Mouse (Mus musculus) heart, adult 2 months (tissue): ENCODE measurements around the gene Olfr56. TPM values are rescaled to one million over a fixed set of nuclear protein-coding genes. Genes with fewer than 3 reads are reported as not detected.
"Not testable (repeated sequence)": the region's sequence is repeated elsewhere in the genome, so short reads cannot be mapped to it uniquely, and the experiment has no call there.

Experiments used
- DNase-seq, 2 experiments: peaks; one replicate each; pipeline ENCODE4 v3.0.0; 2021
- H3K27ac ChIP-seq: fragments of 200-600 bp; 2 replicates; pipeline ENCODE4 v1.8.1; 2022
- H3K27me3 ChIP-seq: fragments of 200-500 bp; 2 replicates; pipeline ENCODE4 v1.6.1; 2012; ENCODE audit warnings: mild to moderate bottlenecking, low read length, inconsistent platforms, mixed read lengths; ENCODE audit not compliant: control insufficient read depth, insufficient read depth
- H3K36me3 ChIP-seq: fragments of 200-500 bp; 2 replicates; pipeline ENCODE4 v1.6.1; 2012; ENCODE audit warnings: low read length, inconsistent platforms; ENCODE audit not compliant: control insufficient read depth, insufficient read depth
- H3K4me1 ChIP-seq: fragments of 200-500 bp; 2 replicates; pipeline ENCODE4 v1.6.1; 2011; ENCODE audit warnings: low read length; ENCODE audit not compliant: control insufficient read depth, insufficient read depth
- H3K4me3 ChIP-seq: fragments of 200-600 bp; 2 replicates; pipeline ENCODE4 v1.8.1; 2022
- H3K79me2 ChIP-seq: fragments of 200-500 bp; replicated peaks from 2 replicates; pipeline ENCODE4 v1.6.1; 2012; ENCODE audit warnings: mild to moderate bottlenecking, inconsistent platforms, low read length, moderate library complexity, mixed read lengths; ENCODE audit not compliant: control insufficient read depth, insufficient read depth
- H3K9ac ChIP-seq: fragments of 200-500 bp; 2 replicates; pipeline ENCODE4 v1.6.1; 2012; ENCODE audit warnings: low read depth, mild to moderate bottlenecking, control low read depth, inconsistent platforms, low read length, mixed read lengths
- CTCF ChIP-seq: fragments of 200-600 bp; IDR thresholded peaks from 2 replicates; pipeline ENCODE4 v1.8.1; 2022; ENCODE audit warnings: antibody characterized with exemption, mild to moderate bottlenecking, moderate library complexity
- EP300 ChIP-seq: fragments of 200-500 bp; IDR thresholded peaks from 2 replicates; pipeline ENCODE4 v1.6.1; 2011; ENCODE audit warnings: low read depth, low read length, control low read depth; ENCODE audit not compliant: insufficient read depth
- POLR2A ChIP-seq: fragments of 200-500 bp; IDR thresholded peaks from 2 replicates; pipeline ENCODE4 v1.6.1; 2011; ENCODE audit warnings: mild to moderate bottlenecking, low read depth, low read length, control low read depth; ENCODE audit not compliant: insufficient read depth
- WGBS: fragments of 180-500 bp; shearing (Covaris S2); methylation state at CpG from one replicate; pipeline ENCODE4 v1.1.7; 2018; 5-methylcytosine and 5-hydroxymethylcytosine counted together
- intact Hi-C: fragments of 180-260 bp; cut with DNase I; formaldehyde crosslinking; loops from one replicate; pipeline ENCODE4 v1.15.1; 2025
- polyA plus RNA-seq: library from polyadenylated mRNA; depleted of rRNA; stranded (reverse); fragments of >200 nt; gene quantifications from 2 replicates; pipeline ENCODE4 v1.2.3, GENCODE M21; 2012; rRNA removed
- total RNA-seq, 2 experiments: library from RNA; stranded (reverse); gene quantifications; 2 replicates each; pipeline ENCODE4 v1.2.3; 2021

The Olfr56 gene
- total and polyA plus RNA-seq, 3 experiments: 0.10 TPM; not detected in 2

GRCm38 (mm10) chr11:49168839-49169611, 190.3 kb downstream of the Olfr56 start:
- intact Hi-C loops: no loop called here
- DNase-seq: no peak
- H3K79me2 ChIP-seq: no peaks in the 10 kb centered on the region
- 34% methylated on average over 48 of the region's 50 CpGs for WGBS
- no peak overlapping the region for H3K27ac ChIP-seq
- H3K27me3 ChIP-seq: no peaks in the 10 kb centered on the region; the same call in 1 of the 2 replicates
- H3K4me1 ChIP-seq: peaks cover 1% of the 10 kb centered on the region; the same call in 1 of the 2 replicates
- TF ChIP-seq POLR2A: no peak
- TF ChIP-seq CTCF: no peak
- no peak for TF ChIP-seq EP300
- peaks cover 3% of the 10 kb centered on the region; the same call in 1 of the 2 replicates for H3K36me3 ChIP-seq
- H3K4me3 ChIP-seq: no peak overlapping the region
- H3K9ac ChIP-seq: no peak overlapping the region

GRCm38 (mm10) chr11:49170576-49170975, 191.9 kb downstream of the Olfr56 start:
- TF ChIP-seq POLR2A: no peak
- no peak for TF ChIP-seq EP300
- TF ChIP-seq CTCF: no peak
- peaks cover 1% of the 10 kb centered on the region for H3K4me1 ChIP-seq
- 84% methylated on average over 4 of the region's 4 CpGs for WGBS
- DNase-seq: no peak
- H3K36me3 ChIP-seq: peaks cover 3% of the 10 kb centered on the region; the same call in 1 of the 2 replicates
- intact Hi-C loops: no loop called here
- H3K79me2 ChIP-seq: no peaks in the 10 kb centered on the region
- no peaks in the 10 kb centered on the region; the same call in 1 of the 2 replicates for H3K27me3 ChIP-seq
- no peak overlapping the region for H3K4me3 ChIP-seq
- H3K9ac ChIP-seq: no peak overlapping the region
- H3K27ac ChIP-seq: no peak overlapping the region

DNA sequence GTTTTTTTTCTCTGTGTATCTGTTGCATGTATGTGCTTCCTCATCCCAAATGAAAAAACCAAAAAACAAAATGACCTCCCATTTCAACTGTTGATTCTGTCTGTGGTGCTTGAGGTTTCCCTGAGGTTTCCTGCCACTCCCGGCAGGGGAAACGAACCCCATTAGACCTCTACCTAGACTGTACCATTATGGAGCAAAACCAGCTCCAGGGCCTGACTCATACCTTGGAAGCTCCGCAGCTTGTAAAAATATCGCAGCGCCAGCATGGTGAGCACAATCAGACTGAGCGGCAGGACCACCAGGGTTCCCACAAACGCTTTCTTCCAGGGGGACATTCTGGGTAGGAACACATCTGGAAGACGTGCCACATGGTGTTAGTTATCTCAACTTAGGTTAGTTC, 196.7 kb downstream of the Olfr56 start:
- Histone ChIP-seq H3K9ac (no peak overlapping the region), H3K27ac (no peak overlapping the region; the same call in 1 of the 2 replicates), H3K79me2 (no peaks in the 10 kb centered on the region), H3K4me3 (no peak overlapping the region), H3K27me3 (no peaks in the 10 kb centered on the region), H3K36me3 (peaks cover 3% of the 10 kb centered on the region), H3K4me1 (peaks cover 1% of the 10 kb centered on the region)
- DNase-seq: no peak
- TF ChIP-seq POLR2A (no peak), EP300 (no peak), CTCF (no peak)
- intact Hi-C loops: no loop called here
- WGBS: 75% methylated on average over 8 of the region's 8 CpGs

DNA sequence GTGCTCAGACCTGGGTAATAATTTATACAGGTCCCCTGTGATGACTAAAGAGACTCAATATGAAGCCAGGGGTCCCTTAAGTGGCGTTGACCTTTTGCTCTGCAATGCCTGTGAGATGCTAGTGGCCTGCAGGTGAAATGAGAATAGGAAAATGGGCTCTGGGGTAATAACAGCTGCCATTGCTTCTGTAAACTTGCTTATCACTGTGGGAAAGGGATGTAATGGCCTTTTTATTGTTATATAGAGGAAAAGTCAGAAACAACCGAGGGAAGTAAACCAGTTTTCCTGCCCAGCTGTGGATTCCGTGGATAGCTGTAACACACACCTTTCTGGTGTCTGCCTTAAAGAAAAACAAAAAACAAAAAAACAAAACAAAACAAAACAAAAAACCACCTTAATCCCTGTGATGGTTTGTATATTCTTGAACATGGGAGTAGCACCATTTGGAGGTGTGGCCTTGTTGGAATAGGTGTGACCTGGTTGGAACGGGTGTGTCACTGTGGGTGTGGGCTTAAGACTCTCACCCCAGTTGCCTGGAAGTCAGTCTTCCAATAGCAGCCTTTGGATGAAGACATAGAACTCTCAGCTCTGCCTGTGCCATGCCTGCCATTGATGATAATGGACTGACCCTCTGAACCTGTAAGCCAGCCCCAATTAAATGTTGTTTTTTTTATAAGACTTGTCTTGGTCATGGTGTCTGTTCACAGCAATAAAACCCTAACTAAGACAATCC, 197.5 kb downstream of the Olfr56 start:
- H3K4me1 ChIP-seq, H3K9ac ChIP-seq, DNase-seq, H3K79me2 ChIP-seq, H3K27me3 ChIP-seq, H3K4me3 ChIP-seq, intact Hi-C loops, H3K36me3 ChIP-seq: not testable (repeated sequence)
- 45% methylated on average over 4 of the region's 4 CpGs for WGBS
- H3K27ac ChIP-seq: peak overlapping the region; percentile 26

DNA sequence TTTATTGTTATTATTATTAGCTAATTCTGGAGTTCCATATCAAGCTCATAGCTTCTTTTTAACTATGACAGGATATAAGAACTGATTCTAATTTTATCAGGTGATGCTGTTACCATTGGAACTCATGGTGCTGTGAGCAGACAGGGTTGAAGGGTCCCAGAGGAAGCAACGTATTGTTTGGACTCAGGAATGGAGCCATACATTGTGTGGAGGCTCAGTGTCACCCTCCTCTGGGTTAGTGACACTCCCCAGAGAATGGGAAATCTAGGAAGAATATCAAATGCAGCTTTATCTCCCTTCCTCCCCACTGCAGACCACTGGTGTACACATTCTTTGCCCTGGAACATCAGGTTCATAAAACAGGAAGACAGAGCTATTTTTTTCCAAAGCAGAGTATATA, 204.5 kb downstream of the Olfr56 start:
- no peaks in the 10 kb centered on the region for H3K79me2 ChIP-seq
- H3K4me1 ChIP-seq: peaks cover 1% of the 10 kb centered on the region; the same call in 1 of the 2 replicates
- peaks cover 10% of the 10 kb centered on the region for H3K36me3 ChIP-seq
- DNase-seq: no peak
- H3K27ac ChIP-seq: peak overlapping the region; percentile 49
- no peak overlapping the region for H3K9ac ChIP-seq
- TF ChIP-seq EP300 (no peak), CTCF (no peak), POLR2A (no peak)
- 28% methylated on average over 1 of the region's 1 CpGs for WGBS
- intact Hi-C loops: loop anchor here (5.0 kb wide), 1 partner anchor 36 kb away; no protein-coding TSS in a partner anchor
- no peak overlapping the region for H3K4me3 ChIP-seq
- H3K27me3 ChIP-seq: no peaks in the 10 kb centered on the region

Other genes starting within 250 kb of the Olfr56 start
- 100 to 1,000 TPM; 337 to 437 TPM for gene Rack1, start 178.6 kb upstream of the Olfr56 start, total RNA-seq
- 867 and 1,301 TPM in 2 replicates for gene Rack1, start 178.6 kb upstream of the Olfr56 start, polyA plus RNA-seq
- gene Trim41, start 161.5 kb upstream of the Olfr56 start, total RNA-seq: 10 to 100 TPM; 19.8 to 19.9 TPM
- gene Trim41, start 161.5 kb upstream of the Olfr56 start, polyA plus RNA-seq: 19.1 and 19.3 TPM in 2 replicates
- 10 to 100 TPM; 18.2 to 18.4 TPM for gene Trim7, start 152.7 kb upstream of the Olfr56 start, total RNA-seq
- 27.9 and 32.6 TPM in 2 replicates for gene Trim7, start 152.7 kb upstream of the Olfr56 start, polyA plus RNA-seq
- 1 to 10 TPM; 3.8 to 3.9 TPM for gene Gm12184, start 152.2 kb upstream of the Olfr56 start, total RNA-seq
- 18.8 and 28.2 TPM in 2 replicates for gene Gm12184, start 152.2 kb upstream of the Olfr56 start, polyA plus RNA-seq
- 10 to 100 TPM in 1 of 2 experiments, 1 to 10 TPM in 1; 9.9 to 13.5 TPM for gene Irgm1, start 107.2 kb upstream of the Olfr56 start, total RNA-seq
- gene Irgm1, start 107.2 kb upstream of the Olfr56 start, polyA plus RNA-seq: 10.0 and 17.2 TPM in 2 replicates
- 1 to 10 TPM; 1.4 to 1.5 TPM for gene Gm5431, start 76.7 kb upstream of the Olfr56 start, total RNA-seq
- 0.20 and 0.67 TPM in 2 replicates for gene Gm5431, start 76.7 kb upstream of the Olfr56 start, polyA plus RNA-seq
- gene Psme2b, start 32.7 kb upstream of the Olfr56 start, total RNA-seq: 1 to 10 TPM; 2.8 to 5.0 TPM
- 3.1 and 6.6 TPM in 2 replicates for gene Psme2b, start 32.7 kb upstream of the Olfr56 start, polyA plus RNA-seq
- 1 to 10 TPM; 4.3 to 5.1 TPM for gene 9930111J21Rik1, start 509 bp downstream of the Olfr56 start, total RNA-seq
- 3.4 and 6.2 TPM in 2 replicates for gene 9930111J21Rik1, start 509 bp downstream of the Olfr56 start, polyA plus RNA-seq
- gene Gm12185, start 13.3 kb downstream of the Olfr56 start, total RNA-seq: 1 to 10 TPM; 1.1 to 1.8 TPM
- 0.29 and 0.78 TPM in 2 replicates for gene Gm12185, start 13.3 kb downstream of the Olfr56 start, polyA plus RNA-seq
- gene Tgtp1, start 15.3 kb downstream of the Olfr56 start, total RNA-seq: 1 to 10 TPM; 2.7 to 7.6 TPM
- 1.8 and 2.2 TPM in 2 replicates for gene Tgtp1, start 15.3 kb downstream of the Olfr56 start, polyA plus RNA-seq
- gene 9930111J21Rik2, start 72.4 kb downstream of the Olfr56 start, total RNA-seq: 1 to 10 TPM; 5.5 to 7.1 TPM
- 1.9 and 4.9 TPM in 2 replicates for gene 9930111J21Rik2, start 72.4 kb downstream of the Olfr56 start, polyA plus RNA-seq
- 1 to 10 TPM; 1.2 to 6.9 TPM for gene Tgtp2, start 85.3 kb downstream of the Olfr56 start, total RNA-seq
- gene Tgtp2, start 85.3 kb downstream of the Olfr56 start, polyA plus RNA-seq: 7.2 and 10.3 TPM in 2 replicates
- gene Ifi47, start 97.7 kb downstream of the Olfr56 start, total RNA-seq: 1 to 10 TPM; 2.5 to 3.3 TPM
- gene Ifi47, start 97.7 kb downstream of the Olfr56 start, polyA plus RNA-seq: 2.6 and 3.3 TPM in 2 replicates
- 1 to 10 TPM in 1 of 2 experiments, under 1 TPM in 1; 0.97 to 1.4 TPM for gene Olfr1396, start 136.0 kb downstream of the Olfr56 start, total RNA-seq
- 4.4 and 9.7 TPM in 2 replicates for gene Olfr1396, start 136.0 kb downstream of the Olfr56 start, polyA plus RNA-seq
- gene Olfr1395, start 163.4 kb downstream of the Olfr56 start, total RNA-seq: not detected
- 0.12 TPM in 1 of 2 replicates, not detected in the other for gene Olfr1395, start 163.4 kb downstream of the Olfr56 start, polyA plus RNA-seq
- not detected for gene Olfr1394, start 175.5 kb downstream of the Olfr56 start, total RNA-seq
- gene Olfr1394, start 175.5 kb downstream of the Olfr56 start, polyA plus RNA-seq: not detected in 2 replicates
- 10 to 100 TPM; 25.0 to 31.4 TPM for gene Btnl9, start 208.3 kb downstream of the Olfr56 start, total RNA-seq
- gene Btnl9, start 208.3 kb downstream of the Olfr56 start, polyA plus RNA-seq: 18.9 and 23.0 TPM in 2 replicates
- gene Zfp62, start 224.4 kb downstream of the Olfr56 start, total RNA-seq: 10 to 100 TPM; 23.9 to 28.9 TPM
- 2.9 and 8.2 TPM in 2 replicates for gene Zfp62, start 224.4 kb downstream of the Olfr56 start, polyA plus RNA-seq